8 mouse cellular contexts compared by ENCODE assay signal in genomic region chr4:121214793-121215304, GRCm38 (mm10). TPM values are rescaled to one million over a fixed set of nuclear protein-coding genes. Genes with fewer than 3 reads are reported as not detected.
DNase-seq lines count a peak whose midpoint lies in the region; ATAC-seq and TF ChIP-seq lines count a peak whose summit lies in the region.

Gene Rlf (minus strand): TSS chr4:121215084.

- no peaks in the 10 kb centered on the region for H3K36me3 ChIP-seq in embryonic facial prominence, embryonic 13.5 days
- H3K36me3 ChIP-seq in kidney, adult 2 months (ENCODE audit: control insufficient read depth, insufficient read depth, low read length), result no peaks in the 10 kb centered on the region
- no peaks in the 10 kb centered on the region for H3K36me3 ChIP-seq in limb, embryonic 12.5 days
- no peaks in the 10 kb centered on the region for H3K36me3 ChIP-seq in midbrain, embryonic 15.5 days (replicated peaks)
- H3K36me3 ChIP-seq in spleen, adult 2 months (ENCODE audit: control insufficient read depth, insufficient read depth, low read length), result no peaks in the 10 kb centered on the region

- peak within 1 kb of the TSS; percentile 98 for H3K9ac ChIP-seq in embryonic facial prominence, embryonic 13.5 days
- H3K9ac ChIP-seq in limb, embryonic 12.5 days (replicated peaks), result peak within 1 kb of the TSS; percentile 96
- H3K9ac ChIP-seq in midbrain, embryonic 15.5 days, result peak within 1 kb of the TSS; percentile 93

- ATAC-seq in embryonic facial prominence, embryonic 13.5 days (ENCODE audit: insufficient number of reproducible peaks, insufficient read depth, low FRiP score, low TSS enrichment, low read depth), result peak; percentile 92
- peak; percentile 93 for ATAC-seq in limb, embryonic 12.5 days (ENCODE audit: insufficient number of reproducible peaks, insufficient read depth, low FRiP score, low TSS enrichment, low read depth)
- peak; percentile 97 for ATAC-seq in midbrain, embryonic 15.5 days (replicated peaks)

- peak within 1 kb of the TSS; percentile 91 for H3K27ac ChIP-seq in embryonic facial prominence, embryonic 13.5 days
- H3K27ac ChIP-seq in kidney, adult 2 months (ENCODE audit: insufficient read depth, low read depth, low read length), result peak within 1 kb of the TSS; percentile 70
- H3K27ac ChIP-seq in limb, embryonic 12.5 days, result peak within 1 kb of the TSS; percentile 94
- H3K27ac ChIP-seq in midbrain, embryonic 15.5 days, result peak within 1 kb of the TSS; percentile 95
- H3K27ac ChIP-seq in spleen, adult 2 months (ENCODE audit: insufficient read depth, low read length), result peak within 1 kb of the TSS; percentile 74

- peak within 1 kb of the TSS; percentile 87 for H3K4me2 ChIP-seq in embryonic facial prominence, embryonic 13.5 days
- peak within 1 kb of the TSS; percentile 90 for H3K4me2 ChIP-seq in limb, embryonic 12.5 days
- H3K4me2 ChIP-seq in midbrain, embryonic 15.5 days, result peak within 1 kb of the TSS; percentile 71

- peak; percentile 28 for TF ChIP-seq POLR2A in kidney, adult 2 months (IDR thresholded peaks at IDR 0.05; ENCODE audit: low read depth, low read length)
- TF ChIP-seq POLR2A in spleen, adult 2 months (IDR thresholded peaks at IDR 0.05; ENCODE audit: low read depth, low read length), result peak; percentile 69; the same call in 1 of the 2 replicates

- WGBS in embryonic facial prominence, embryonic 13.5 days, result under 1% methylated on average over 48 of the region's 48 CpGs
- under 1% methylated on average over 48 of the region's 48 CpGs for WGBS in kidney, adult 2 months
- WGBS in limb, embryonic 12.5 days, result under 1% methylated on average over 47 of the region's 48 CpGs
- WGBS in midbrain, embryonic 15.5 days, result under 1% methylated on average over 48 of the region's 48 CpGs
- WGBS in spleen, adult 2 months, result under 1% methylated on average over 48 of the region's 48 CpGs

- H3K9me3 ChIP-seq in embryonic facial prominence, embryonic 13.5 days, result no peaks in the 10 kb centered on the region
- H3K9me3 ChIP-seq in limb, embryonic 12.5 days, result no peaks in the 10 kb centered on the region
- no peaks in the 10 kb centered on the region for H3K9me3 ChIP-seq in midbrain, embryonic 15.5 days

- DNase-seq in 3134 (ENCODE audit: extremely low read depth, insufficient read length, low spot score), result peak; percentile 95
- DNase-seq in adrenal gland, postnatal 36 days, result peak; percentile 98 to 99
- peak; percentile 98 to 100 for DNase-seq in heart, adult 18-20 months
- DNase-seq in kidney, adult 2 months, result peak; percentile 99
- DNase-seq in spleen, adult 2 months (ENCODE audit: low read depth in 1 of 2, low spot score in 2 of 2), result peak; percentile 93 to 96

- H3K4me1 ChIP-seq in embryonic facial prominence, embryonic 13.5 days, result peaks cover 18% of the 10 kb centered on the region
- H3K4me1 ChIP-seq in kidney, adult 2 months (ENCODE audit: control insufficient read depth, insufficient read depth, low read length), result peaks cover 8% of the 10 kb centered on the region; the same call in 1 of the 2 replicates
- peaks cover 18% of the 10 kb centered on the region for H3K4me1 ChIP-seq in limb, embryonic 12.5 days (replicated peaks)
- peaks cover 26% of the 10 kb centered on the region for H3K4me1 ChIP-seq in midbrain, embryonic 15.5 days
- peaks cover 7% of the 10 kb centered on the region; the same call in 1 of the 2 replicates for H3K4me1 ChIP-seq in spleen, adult 2 months (ENCODE audit: control insufficient read depth, insufficient read depth, insufficient read length)

- H3K27me3 ChIP-seq in embryonic facial prominence, embryonic 13.5 days, result peaks cover 9% of the 10 kb centered on the region; the same call in 1 of the 2 replicates
- H3K27me3 ChIP-seq in kidney, adult 2 months (replicated peaks; ENCODE audit: control insufficient read depth, insufficient read depth, low read length), result no peaks in the 10 kb centered on the region
- no peaks in the 10 kb centered on the region for H3K27me3 ChIP-seq in limb, embryonic 12.5 days
- peaks cover 7% of the 10 kb centered on the region for H3K27me3 ChIP-seq in midbrain, embryonic 15.5 days (replicated peaks)
- H3K27me3 ChIP-seq in spleen, adult 2 months (ENCODE audit: control insufficient read depth, insufficient read depth, low read length), result no peaks in the 10 kb centered on the region

- H3K4me3 ChIP-seq in embryonic facial prominence, embryonic 13.5 days, result peak within 1 kb of the TSS; percentile 95
- H3K4me3 ChIP-seq in kidney, adult 2 months (ENCODE audit: insufficient read depth, low read depth, low read length), result peak within 1 kb of the TSS; percentile 86
- peak within 1 kb of the TSS; percentile 84 for H3K4me3 ChIP-seq in limb, embryonic 12.5 days (replicated peaks)
- H3K4me3 ChIP-seq in midbrain, embryonic 15.5 days, result peak within 1 kb of the TSS; percentile 64
- peak within 1 kb of the TSS; percentile 74 for H3K4me3 ChIP-seq in spleen, adult 2 months (ENCODE audit: extremely low read depth, insufficient read depth, insufficient read length)

- TF ChIP-seq CTCF in kidney, adult 2 months (conservative IDR thresholded peaks at IDR 0.05; ENCODE audit: insufficient read depth, insufficient read length, low read depth, low read length), result no peak
- no peak for TF ChIP-seq CTCF in spleen, adult 2 months (IDR thresholded peaks at IDR 0.05; ENCODE audit: extremely low read depth, insufficient read depth, insufficient read length, insufficient replicate concordance)

RNA-seq across cellular contexts. Expression of gene Rlf, which starts in this region (rescaled TPM):
- total RNA-seq in adrenal gland, postnatal 36 days (2021), result 10 to 100 TPM; 13.9 to 16.9 TPM
- 32.4 and 34.1 TPM in 2 replicates for polyA plus RNA-seq in embryonic facial prominence, embryonic 13.5 days (2015; fragmentation: Nextera tagmentation; extraction: Ambion mirVana)
- 1 to 10 TPM; 8.8 to 9.1 TPM for total RNA-seq in heart, adult 18-20 months (2021)
- polyA plus RNA-seq in kidney, adult 2 months (2012; rRNA removed), result 2.3 and 2.7 TPM in 2 replicates
- 36.7 and 39.4 TPM in 2 replicates for polyA plus RNA-seq in limb, embryonic 12.5 days (2016; fragmentation: Nextera tagmentation; extraction: Ambion mirVana)
- polyA plus RNA-seq in midbrain, embryonic 15.5 days (2015; fragmentation: Nextera tagmentation; extraction: Ambion mirVana), result 31.0 and 33.2 TPM in 2 replicates
- polyA plus RNA-seq in spleen, adult 2 months (2012; rRNA removed), result 2.8 and 2.9 TPM in 2 replicates

Comparison
In these comparisons a context has a peak if more than half of its experiments do, and no peak if none do; other contexts are left out.
1. Peak in every context shown above with its lines: DNase-seq, ATAC-seq, H3K4me3 ChIP-seq and H3K27ac ChIP-seq.